19 mouse cellular contexts compared by ENCODE assay signal in genomic region chr2:161112011-161112410, GRCm38 (mm10). TPM values are rescaled to one million over a fixed set of nuclear protein-coding genes. Genes with fewer than 3 reads are reported as not detected.
DNase-seq lines count a peak whose midpoint lies in the region; ATAC-seq lines count a peak whose summit lies in the region.
"Had no signal": no experiment of that assay in that cellular context is flagged by ENCODE, and none has a peak within 500 bp of the region (broad histone marks: within the 10 kb centered on the region; RNA-seq: fewer than 3 reads in every experiment).

No protein-coding gene starts in this region.

- H3K27me3 ChIP-seq in heart, embryonic 11.5 days (ENCODE audit: control insufficient read depth, insufficient read depth, low read length): no peaks in the 10 kb centered on the region
- H3K27me3 ChIP-seq: embryonic facial prominence, embryonic 12.5 days; forebrain, embryonic 13.5 days; heart, embryonic 13.5 days; hindbrain, embryonic 12.5 days had no signal

- no peaks in the 10 kb centered on the region for H3K36me3 ChIP-seq in heart, embryonic 11.5 days (ENCODE audit: control insufficient read depth, insufficient read depth, low read length)
- H3K36me3 ChIP-seq: embryonic facial prominence, embryonic 12.5 days; heart, embryonic 13.5 days; hindbrain, embryonic 12.5 days had no signal

- DNase-seq in heart, adult 11 months: peak; percentile 94
- DNase-seq in heart, postnatal 36 days: no peak
- peak; percentile 22 for DNase-seq in heart, postnatal 14 days
- DNase-seq in spleen, adult 18-20 months: no peak
- no peak for DNase-seq in embryo, embryonic 11 days
- DNase-seq: adrenal gland, adult 8-10 months; cerebellum, adult 11 months; cerebellum, adult 8-10 months; cerebellum, postnatal 14 days; forebrain, postnatal 0 days; gastrocnemius, postnatal 14 days; kidney, adult 11 months had no signal

- no peak overlapping the region for H3K9ac ChIP-seq in heart, embryonic 11.5 days (ENCODE audit: low read depth, low read length)
- H3K9ac ChIP-seq: embryonic facial prominence, embryonic 12.5 days; forebrain, embryonic 13.5 days; forebrain, postnatal 0 days; heart, embryonic 13.5 days; hindbrain, embryonic 12.5 days had no signal

- H3K4me1 ChIP-seq in heart, embryonic 11.5 days (ENCODE audit: control insufficient read depth, insufficient read depth, low read length): 0 out of 2 replicates have a peak, but pooled peaks cover 5% of the 10 kb centered on the region

- H3K9me3 ChIP-seq in heart, embryonic 11.5 days (replicated peaks; ENCODE audit: control insufficient read depth, low read length): no peaks in the 10 kb centered on the region
- H3K9me3 ChIP-seq: embryonic facial prominence, embryonic 12.5 days; forebrain, embryonic 13.5 days; heart, embryonic 13.5 days; hindbrain, embryonic 12.5 days had no signal

- H3K27ac ChIP-seq in heart, embryonic 11.5 days (ENCODE audit: low read depth, low read length): no peak overlapping the region
- H3K27ac ChIP-seq: embryonic facial prominence, embryonic 12.5 days; forebrain, embryonic 13.5 days; heart, embryonic 13.5 days; hindbrain, embryonic 12.5 days had no signal

- WGBS in heart, embryonic 11.5 days (ENCODE audit: insufficient replicate concordance): 71% methylated on average over 5 of the region's 5 CpGs

- no peak overlapping the region for H3K4me2 ChIP-seq in heart, embryonic 11.5 days
- H3K4me2 ChIP-seq: embryonic facial prominence, embryonic 12.5 days; forebrain, embryonic 13.5 days; heart, embryonic 13.5 days; hindbrain, embryonic 12.5 days had no signal

- ATAC-seq in heart, embryonic 11.5 days (replicated peaks; ENCODE audit: insufficient number of reproducible peaks, low FRiP score, low TSS enrichment): no peak
- peak; percentile 59 for ATAC-seq in erythroblast, adult 5-6 weeks (replicated peaks; ENCODE audit: low FRiP score, poor library complexity, severe bottlenecking)
- ATAC-seq: forebrain, embryonic 13.5 days; forebrain, postnatal 0 days; hindbrain, embryonic 16.5 days had no signal

- no peak overlapping the region for H3K4me3 ChIP-seq in heart, embryonic 11.5 days (ENCODE audit: low read depth, low read length)
- H3K4me3 ChIP-seq: embryonic facial prominence, embryonic 12.5 days; forebrain, embryonic 13.5 days; heart, embryonic 13.5 days; hindbrain, embryonic 12.5 days had no signal

- intact Hi-C loops in heart, postnatal 36 days (cut with DNase I): no loop called here
- intact Hi-C loops in heart, postnatal 14 days (cut with DNase I): no loop called here

RNA-seq across cellular contexts. Expression of gene Chd6, which starts 3.1 kb away (rescaled TPM):
- total RNA-seq in heart, postnatal 36 days (2021): 10 to 100 TPM; 56.5 to 64.0 TPM
- total RNA-seq in heart, postnatal 14 days (2021): 10 to 100 TPM; 87.6 to 95.7 TPM
- 20.8 and 25.0 TPM in 2 replicates for polyA plus RNA-seq in heart, embryonic 11.5 days (2014; fragmentation: Nextera tagmentation; extraction: Ambion mirVana)
- 11.3 and 22.4 TPM in 2 replicates for total RNA-seq in erythroblast, adult 5-6 weeks (2015; ENCODE audit: low replicate concordance)
- total RNA-seq in erythroblast, adult 5-6 weeks (2017; ENCODE audit: low replicate concordance): 22.7 and 26.5 TPM in 2 replicates

Comparison
In these comparisons a context has a peak if more than half of its experiments do, and no peak if none do; other contexts are left out.
1. DNase-seq: peak in heart, adult 11 months (single experiment) and heart, postnatal 14 days (2 of 2); none in heart, postnatal 36 days (0 of 2), spleen, adult 18-20 months (0 of 2) and embryo, embryonic 11 days (single experiment).